Mouse (Mus musculus): Measurements from ENCODE around the gene Zc3hav1.

DNA sequence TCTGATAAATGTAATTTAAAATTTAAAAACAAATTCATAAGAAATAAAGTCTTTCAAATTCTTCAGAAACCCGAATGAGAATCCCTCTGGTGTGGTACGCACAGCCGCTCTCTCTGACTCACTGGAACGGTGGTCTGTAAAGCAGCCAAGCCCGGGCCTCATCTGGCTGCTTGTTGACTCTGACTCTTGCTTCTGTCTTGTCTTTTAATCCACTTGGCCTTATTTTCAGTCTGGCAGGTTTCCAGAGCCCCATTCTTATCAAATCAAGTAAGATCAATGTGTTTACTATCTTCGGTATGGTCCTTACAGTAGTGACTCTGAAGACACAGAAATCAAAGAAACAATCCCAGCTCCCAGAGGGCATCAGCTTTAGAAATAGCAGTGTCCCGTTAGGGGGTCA lies 1.5 kb upstream of the Zc3hav1 start:
- no peak for TF ChIP-seq CTCF (IDR thresholded peaks at IDR 0.05; ENCODE audit: extremely low read depth, insufficient read length, insufficient replicate concordance, low read depth, low read length)
- TF ChIP-seq POLR2A (IDR thresholded peaks at IDR 0.05; ENCODE audit: low read depth, low read length) = no peak

All from small intestine, adult 2 months (tissue).